Mouse (Mus musculus): ENCODE data around the gene Ddx51. TPM values are rescaled to one million over a fixed set of nuclear protein-coding genes. Genes with fewer than 3 reads are reported as not detected.

The Ddx51 gene
- polyA plus RNA-seq (2015; fragmentation: Nextera tagmentation; extraction: Ambion mirVana), result 10.6 and 13.8 TPM in 2 replicates

DNA sequence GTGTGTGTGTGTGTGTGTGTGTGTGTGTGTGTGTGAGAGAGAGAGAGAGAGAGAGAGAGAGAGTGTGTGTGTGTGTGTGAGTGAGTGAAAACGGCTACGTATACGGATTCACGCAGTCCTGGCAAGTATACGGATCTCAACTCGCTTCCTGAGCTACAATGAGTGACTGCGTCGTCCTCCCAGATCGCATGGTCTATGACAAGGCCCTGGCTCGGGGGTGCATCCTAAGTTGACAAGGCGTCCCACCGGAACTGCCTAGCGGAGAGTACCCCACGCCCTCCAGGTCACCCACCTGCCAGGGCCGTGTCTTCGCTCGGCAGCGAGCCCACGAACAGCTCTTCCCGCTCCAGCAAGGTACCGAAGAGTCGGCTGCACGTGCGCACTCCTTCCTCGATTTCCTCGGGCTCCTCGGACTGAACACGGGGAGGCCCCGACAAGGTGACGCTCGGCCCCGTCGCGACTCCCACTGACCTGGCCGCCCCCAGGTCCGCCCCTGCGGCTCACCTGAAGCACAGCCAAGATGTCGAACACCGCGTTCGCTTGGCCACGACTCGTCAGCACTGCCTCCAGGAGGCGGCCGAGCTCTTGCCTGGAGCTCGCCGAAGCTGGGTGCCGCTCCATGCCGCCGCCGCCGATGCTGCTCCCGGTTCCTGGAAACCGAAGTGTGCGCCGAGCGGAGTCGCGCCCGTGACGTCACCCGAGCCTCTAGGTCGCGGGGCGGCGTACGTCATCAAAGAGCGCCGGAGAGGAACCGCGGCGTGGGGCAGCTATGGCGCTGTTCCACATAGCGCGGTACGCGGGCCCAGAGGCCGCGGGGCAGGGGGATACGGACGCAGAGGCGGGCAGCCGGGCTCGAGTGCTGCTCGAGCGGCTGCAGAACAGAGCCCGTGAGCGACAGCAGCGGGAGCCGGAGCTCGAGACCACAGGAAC is at the start of gene Ddx51, which contains the start of gene Noc4l:
Ddx51 (plus strand) TSS at position 733 of the 930 bp plus-strand sequence.
Noc4l (minus strand) TSS at position 699 of the 930 bp plus-strand sequence.

Small RNA genes within 50 kb of the gene (microRNA-seq; reads per million reads assigned to microRNA genes)
- 1.1 reads per million for gene Mir7026 (ENCODE audit: borderline replicate concordance, insufficient number of aligned reads)

Other genes with a start within 250 kb of the Ddx51 start
- 16.6 and 18.3 TPM in 2 replicates for gene Fbrsl1, start 204.9 kb upstream of the Ddx51 start, polyA plus RNA-seq (2015; fragmentation: Nextera tagmentation; extraction: Ambion mirVana)
- 0.36 and 0.77 TPM in 2 replicates for gene Galnt9, start 109.1 kb upstream of the Ddx51 start, polyA plus RNA-seq (2015; fragmentation: Nextera tagmentation; extraction: Ambion mirVana)
- gene Noc4l, start within 50 bp of the Ddx51 start, polyA plus RNA-seq (2015; fragmentation: Nextera tagmentation; extraction: Ambion mirVana), result 15.9 and 20.4 TPM in 2 replicates
- 18.8 and 25.5 TPM in 2 replicates for gene Ep400, start 117.3 kb downstream of the Ddx51 start, polyA plus RNA-seq (2015; fragmentation: Nextera tagmentation; extraction: Ambion mirVana)
- 14.3 and 26.5 TPM in 2 replicates for gene Pus1, start 127.2 kb downstream of the Ddx51 start, polyA plus RNA-seq (2015; fragmentation: Nextera tagmentation; extraction: Ambion mirVana)
- gene Ulk1, start 156.6 kb downstream of the Ddx51 start, polyA plus RNA-seq (2015; fragmentation: Nextera tagmentation; extraction: Ambion mirVana), result 11.2 and 12.0 TPM in 2 replicates
- gene Hscb, start 186.3 kb downstream of the Ddx51 start, polyA plus RNA-seq (2015; fragmentation: Nextera tagmentation; extraction: Ambion mirVana), result 47.8 and 53.3 TPM in 2 replicates
- 13.9 and 17.3 TPM in 2 replicates for gene Chek2, start 186.5 kb downstream of the Ddx51 start, polyA plus RNA-seq (2015; fragmentation: Nextera tagmentation; extraction: Ambion mirVana)
- 6.8 and 7.5 TPM in 2 replicates for gene Ttc28, start 226.4 kb downstream of the Ddx51 start, polyA plus RNA-seq (2015; fragmentation: Nextera tagmentation; extraction: Ambion mirVana)